Mouse (Mus musculus): Measurements from ENCODE around the gene Ctsd. TPM values are rescaled to one million over a fixed set of nuclear protein-coding genes. Genes with fewer than 3 reads are reported as not detected.

Gene Ctsd
- polyA plus RNA-seq, 1 experiment from 2014 or later: 163 TPM

DNA sequence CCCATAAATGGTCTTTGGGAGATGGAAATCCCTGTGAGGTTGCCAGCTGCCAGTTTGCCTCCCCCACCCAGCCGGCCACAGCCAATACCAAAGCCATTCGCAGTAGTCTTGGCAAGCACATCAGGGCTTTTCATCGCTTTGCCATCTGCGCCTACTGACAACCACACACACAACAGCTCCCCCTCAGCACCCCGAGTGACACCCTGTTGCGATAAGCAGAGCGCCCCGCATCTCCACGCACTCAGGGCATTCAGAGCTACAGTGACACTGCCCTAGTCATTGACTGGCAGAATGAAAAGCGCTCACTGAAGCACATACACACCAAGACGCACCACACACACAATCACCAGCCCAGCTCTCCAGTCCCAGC is 16.5 kb downstream of the Ctsd start:
- H3K36me3 ChIP-seq (replicated peaks; ENCODE audit: control insufficient read depth, insufficient read depth, low read depth, low read length): no peaks in the 10 kb centered on the region; the same call in 1 of the 2 replicates

DNA sequence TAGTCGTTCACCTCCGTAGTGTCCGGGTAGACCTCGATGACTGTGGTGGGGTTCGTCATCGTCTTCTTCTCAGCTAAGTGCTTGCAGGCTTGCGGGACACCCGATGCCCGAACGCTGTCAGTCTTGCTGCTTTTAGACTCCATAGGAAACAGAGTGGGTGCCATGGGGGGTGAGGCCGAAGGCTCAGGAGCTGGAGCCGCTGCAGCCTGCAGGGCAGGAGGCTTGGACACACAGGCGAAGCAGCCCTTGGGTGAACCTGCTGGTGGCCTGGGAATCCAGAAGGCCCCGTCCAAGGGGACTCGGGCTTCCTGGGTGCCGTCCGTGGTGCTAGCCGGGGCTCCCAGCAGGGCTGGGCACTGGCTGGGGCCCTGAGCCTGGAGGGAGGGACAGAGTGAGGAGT is 16.9 kb downstream of the Ctsd start:
- Histone ChIP-seq H3K4me2 (ENCODE audit: low read depth, low read length) (no peak overlapping the region; the same call in none of the 2 replicates), H3K27ac (replicated peaks; ENCODE audit: low read depth, low read length) (no peak overlapping the region), H3K27me3 (ENCODE audit: control insufficient read depth, insufficient read depth, low read length) (peaks cover 22% of the 10 kb centered on the region), H3K4me3 (ENCODE audit: low read depth, low read length) (no peak overlapping the region), H3K9me3 (replicated peaks; ENCODE audit: control insufficient read depth, low read length) (no peaks in the 10 kb centered on the region), H3K36me3 (replicated peaks; ENCODE audit: control insufficient read depth, insufficient read depth, low read depth, low read length) (no peaks in the 10 kb centered on the region; the same call in 1 of the 2 replicates), H3K4me1 (ENCODE audit: control insufficient read depth, insufficient read depth, low read length) (no peaks in the 10 kb centered on the region; the same call in 1 of the 2 replicates), H3K9ac (replicated peaks; ENCODE audit: low read length) (no peak overlapping the region)
- ATAC-seq (replicated peaks; ENCODE audit: insufficient number of reproducible peaks, low FRiP score, low TSS enrichment, low read depth) (no peak), DNase-seq (ENCODE audit: low spot score) (no peak)
- WGBS: 84% methylated on average over 18 of the region's 18 CpGs

More for the DNA sequence above, 16.5 kb downstream of the Ctsd start:
- Histone ChIP-seq H3K4me2 (ENCODE audit: low read depth, low read length) (peak overlapping the region; percentile 86), H3K27ac (replicated peaks; ENCODE audit: low read depth, low read length) (no peak overlapping the region), H3K4me1 (ENCODE audit: control insufficient read depth, insufficient read depth, low read length) (no peaks in the 10 kb centered on the region; the same call in 1 of the 2 replicates), H3K27me3 (ENCODE audit: control insufficient read depth, insufficient read depth, low read length) (peaks cover 22% of the 10 kb centered on the region), H3K9me3 (replicated peaks; ENCODE audit: control insufficient read depth, low read length) (no peaks in the 10 kb centered on the region), H3K9ac (replicated peaks; ENCODE audit: low read length) (no peak overlapping the region; the same call in 1 of the 2 replicates), H3K4me3 (ENCODE audit: low read depth, low read length) (peak overlapping the region; percentile 43)
- WGBS: 36% methylated on average over 11 of the region's 11 CpGs
- DNase-seq (ENCODE audit: low spot score): no peak
- no peak for ATAC-seq (replicated peaks; ENCODE audit: insufficient number of reproducible peaks, low FRiP score, low TSS enrichment, low read depth)

DNA sequence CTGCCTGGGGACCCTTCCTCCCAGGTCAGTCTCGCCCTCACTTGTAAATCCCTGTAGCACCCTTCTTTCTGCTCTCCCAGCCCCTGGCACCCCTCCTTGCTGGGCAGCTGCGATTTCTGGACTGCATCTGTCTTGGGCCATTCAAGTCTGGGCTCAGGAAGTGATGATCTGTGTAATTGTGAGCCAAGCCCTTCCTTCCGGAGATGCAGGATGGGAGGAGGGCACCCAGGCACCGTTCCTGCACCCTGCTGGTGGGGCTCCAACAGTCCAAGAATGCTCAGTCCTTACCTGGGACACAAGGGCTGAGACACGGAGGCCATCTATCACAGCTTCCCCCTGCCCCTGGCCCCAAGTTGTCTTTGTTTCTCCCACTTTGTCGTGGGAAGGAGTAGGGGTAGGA is 18.0 kb downstream of the Ctsd start:
- DNase-seq (ENCODE audit: low spot score) (no peak), ATAC-seq (replicated peaks; ENCODE audit: insufficient number of reproducible peaks, low FRiP score, low TSS enrichment, low read depth) (no peak)
- H3K4me2 ChIP-seq (ENCODE audit: low read depth, low read length): no peak overlapping the region
- H3K4me3 ChIP-seq (ENCODE audit: low read depth, low read length): no peak overlapping the region
- H3K9me3 ChIP-seq (replicated peaks; ENCODE audit: control insufficient read depth, low read length): no peaks in the 10 kb centered on the region
- no peak overlapping the region for H3K27ac ChIP-seq (replicated peaks; ENCODE audit: low read depth, low read length)
- no peaks in the 10 kb centered on the region; the same call in 1 of the 2 replicates for H3K4me1 ChIP-seq (ENCODE audit: control insufficient read depth, insufficient read depth, low read length)
- WGBS: 72% methylated on average over 6 of the region's 6 CpGs
- no peaks in the 10 kb centered on the region for H3K36me3 ChIP-seq (replicated peaks; ENCODE audit: control insufficient read depth, insufficient read depth, low read depth, low read length)
- H3K9ac ChIP-seq (replicated peaks; ENCODE audit: low read length): no peak overlapping the region
- peaks cover 22% of the 10 kb centered on the region for H3K27me3 ChIP-seq (ENCODE audit: control insufficient read depth, insufficient read depth, low read length)

DNA sequence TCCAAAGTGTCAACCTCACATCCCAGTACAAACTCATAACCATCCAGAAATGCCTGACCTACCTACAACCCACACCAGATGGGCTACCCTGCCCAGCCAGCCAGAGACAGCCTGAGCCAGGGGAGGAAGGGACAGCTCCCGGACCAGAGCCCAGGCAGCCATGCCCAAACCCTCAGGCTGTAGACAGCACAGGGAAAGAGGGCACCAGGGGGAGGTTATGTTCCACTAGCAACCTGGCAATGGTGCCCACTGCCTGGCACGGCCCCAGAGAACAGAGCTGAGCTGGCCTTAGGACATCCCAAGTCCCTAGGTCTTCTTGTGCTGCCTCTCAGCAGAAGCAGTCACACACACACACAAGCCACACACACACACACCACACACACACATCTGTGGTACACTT is 19.0 kb downstream of the Ctsd start:
- no peak overlapping the region for H3K27ac ChIP-seq (replicated peaks; ENCODE audit: low read depth, low read length)
- peaks cover 22% of the 10 kb centered on the region for H3K27me3 ChIP-seq (ENCODE audit: control insufficient read depth, insufficient read depth, low read length)
- no peaks in the 10 kb centered on the region for H3K36me3 ChIP-seq (replicated peaks; ENCODE audit: control insufficient read depth, insufficient read depth, low read depth, low read length)
- no peak overlapping the region for H3K4me2 ChIP-seq (ENCODE audit: low read depth, low read length)
- no peak overlapping the region for H3K4me3 ChIP-seq (ENCODE audit: low read depth, low read length)
- ATAC-seq (replicated peaks; ENCODE audit: insufficient number of reproducible peaks, low FRiP score, low TSS enrichment, low read depth): no peak
- H3K9me3 ChIP-seq (replicated peaks; ENCODE audit: control insufficient read depth, low read length): no peaks in the 10 kb centered on the region
- H3K4me1 ChIP-seq (ENCODE audit: control insufficient read depth, insufficient read depth, low read length): no peaks in the 10 kb centered on the region; the same call in 1 of the 2 replicates
- 75% methylated on average over 2 of the region's 2 CpGs for WGBS
- DNase-seq (ENCODE audit: low spot score): no peak
- H3K9ac ChIP-seq (replicated peaks; ENCODE audit: low read length): no peak overlapping the region

DNA sequence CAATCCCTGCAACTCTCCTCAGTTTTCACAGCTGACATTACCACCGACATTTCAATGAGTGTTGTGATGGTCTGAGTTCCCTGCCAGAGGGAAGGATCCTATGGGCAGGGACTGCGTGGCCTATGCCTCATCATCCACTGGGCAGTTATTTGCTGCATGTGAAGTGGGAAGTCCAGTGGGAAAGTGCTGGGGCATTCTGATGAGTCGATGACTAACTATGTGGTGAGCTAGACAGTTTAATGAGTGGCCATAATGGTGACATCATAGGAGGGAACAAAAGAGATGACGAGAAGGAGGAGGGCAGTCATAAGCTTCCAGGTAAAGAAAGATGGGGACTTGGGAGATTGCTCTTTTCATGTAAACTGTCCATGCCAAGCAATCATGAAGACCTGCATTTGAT is 24.7 kb downstream of the Ctsd start:
- Histone ChIP-seq H3K9ac (replicated peaks; ENCODE audit: low read length) (no peak overlapping the region), H3K4me2 (ENCODE audit: low read depth, low read length) (no peak overlapping the region), H3K4me3 (ENCODE audit: low read depth, low read length) (no peak overlapping the region), H3K27ac (replicated peaks; ENCODE audit: low read depth, low read length) (no peak overlapping the region), H3K4me1 (ENCODE audit: control insufficient read depth, insufficient read depth, low read length) (no peaks in the 10 kb centered on the region), H3K9me3 (replicated peaks; ENCODE audit: control insufficient read depth, low read length) (no peaks in the 10 kb centered on the region), H3K36me3 (replicated peaks; ENCODE audit: control insufficient read depth, insufficient read depth, low read depth, low read length) (no peaks in the 10 kb centered on the region), H3K27me3 (ENCODE audit: control insufficient read depth, insufficient read depth, low read length) (no peaks in the 10 kb centered on the region)
- 85% methylated on average over 4 of the region's 4 CpGs for WGBS
- DNase-seq (ENCODE audit: low spot score): no peak
- ATAC-seq (replicated peaks; ENCODE audit: insufficient number of reproducible peaks, low FRiP score, low TSS enrichment, low read depth): no peak

DNA sequence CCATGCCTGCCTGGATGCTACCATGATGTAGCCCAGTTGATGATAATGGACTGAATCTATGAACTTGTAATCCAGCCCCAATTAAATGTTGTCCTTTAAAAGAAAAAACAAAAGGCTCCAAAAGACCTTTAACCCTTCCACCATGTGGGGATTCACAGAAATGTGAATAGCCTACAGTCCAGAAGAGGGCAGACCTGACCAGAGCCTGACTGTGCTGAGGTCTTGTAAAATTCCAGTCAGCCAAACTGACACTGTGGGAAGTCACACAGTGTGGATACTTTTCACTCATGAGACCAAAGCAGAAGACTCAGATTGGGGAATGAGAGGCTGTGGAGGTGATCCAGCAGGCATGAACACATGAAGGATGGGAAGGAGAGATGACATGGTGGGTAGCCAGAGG is 27.1 kb downstream of the Ctsd start:
- H3K36me3 ChIP-seq (replicated peaks; ENCODE audit: control insufficient read depth, insufficient read depth, low read depth, low read length): no peaks in the 10 kb centered on the region
- H3K9me3 ChIP-seq (replicated peaks; ENCODE audit: control insufficient read depth, low read length): no peaks in the 10 kb centered on the region
- no peaks in the 10 kb centered on the region for H3K27me3 ChIP-seq (ENCODE audit: control insufficient read depth, insufficient read depth, low read length)
- no peak overlapping the region for H3K9ac ChIP-seq (replicated peaks; ENCODE audit: low read length)
- H3K4me3 ChIP-seq (ENCODE audit: low read depth, low read length): no peak overlapping the region
- DNase-seq (ENCODE audit: low spot score): no peak
- H3K4me2 ChIP-seq (ENCODE audit: low read depth, low read length): no peak overlapping the region
- ATAC-seq (replicated peaks; ENCODE audit: insufficient number of reproducible peaks, low FRiP score, low TSS enrichment, low read depth): no peak
- no peak overlapping the region for H3K27ac ChIP-seq (replicated peaks; ENCODE audit: low read depth, low read length)
- H3K4me1 ChIP-seq (ENCODE audit: control insufficient read depth, insufficient read depth, low read length): no peaks in the 10 kb centered on the region

DNA sequence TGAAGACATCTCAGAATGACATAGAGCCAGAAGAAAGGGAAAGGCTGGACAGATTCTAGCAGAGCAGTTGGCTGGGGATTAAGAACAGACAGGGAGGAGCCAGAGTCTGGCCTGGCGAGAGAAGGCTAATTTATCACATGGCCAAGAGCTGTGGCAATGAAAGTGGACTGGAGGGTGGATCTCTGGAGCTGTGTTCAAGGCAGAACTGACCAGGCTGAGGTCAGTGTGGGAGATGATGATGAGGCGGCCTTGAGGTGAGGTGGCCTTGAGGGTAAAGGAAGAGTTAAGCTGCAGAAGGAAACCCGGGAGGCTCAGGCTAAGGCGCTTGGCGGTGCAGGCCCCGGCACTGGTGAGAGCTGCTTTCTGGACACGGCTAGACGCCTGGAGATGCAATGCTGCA is 28.7 kb downstream of the Ctsd start:
- H3K4me3 ChIP-seq (ENCODE audit: low read depth, low read length): no peak overlapping the region
- DNase-seq (ENCODE audit: low spot score) (no peak), ATAC-seq (replicated peaks; ENCODE audit: insufficient number of reproducible peaks, low FRiP score, low TSS enrichment, low read depth) (no peak)
- no peaks in the 10 kb centered on the region for H3K27me3 ChIP-seq (ENCODE audit: control insufficient read depth, insufficient read depth, low read length)
- no peaks in the 10 kb centered on the region for H3K9me3 ChIP-seq (replicated peaks; ENCODE audit: control insufficient read depth, low read length)
- no peaks in the 10 kb centered on the region for H3K36me3 ChIP-seq (replicated peaks; ENCODE audit: control insufficient read depth, insufficient read depth, low read depth, low read length)
- H3K4me1 ChIP-seq (ENCODE audit: control insufficient read depth, insufficient read depth, low read length): no peaks in the 10 kb centered on the region
- H3K4me2 ChIP-seq (ENCODE audit: low read depth, low read length): no peak overlapping the region
- no peak overlapping the region for H3K27ac ChIP-seq (replicated peaks; ENCODE audit: low read depth, low read length)
- WGBS: 75% methylated on average over 8 of the region's 8 CpGs
- no peak overlapping the region for H3K9ac ChIP-seq (replicated peaks; ENCODE audit: low read length)

DNA sequence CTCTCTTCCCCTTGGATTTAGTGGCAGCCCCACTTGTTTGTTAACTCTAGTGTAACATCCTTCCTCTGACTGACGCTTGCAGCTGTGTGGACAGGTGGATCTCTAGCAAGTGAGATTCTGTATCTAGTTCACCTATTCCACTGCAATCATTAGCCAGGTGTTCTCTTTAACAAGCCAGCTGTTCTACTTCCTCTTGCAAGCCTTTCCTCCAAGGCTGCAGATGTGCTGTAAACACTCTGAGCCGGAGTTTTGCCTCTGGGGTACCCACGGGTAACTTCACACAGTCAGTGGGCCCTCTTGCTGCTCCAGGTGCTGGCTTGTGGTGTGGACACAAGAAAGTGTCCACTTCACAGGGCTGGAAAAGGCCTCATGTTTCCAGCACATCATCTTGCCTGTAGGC is 30.3 kb downstream of the Ctsd start:
- no peaks in the 10 kb centered on the region for H3K27me3 ChIP-seq (ENCODE audit: control insufficient read depth, insufficient read depth, low read length)
- no peak for ATAC-seq (replicated peaks; ENCODE audit: insufficient number of reproducible peaks, low FRiP score, low TSS enrichment, low read depth)
- 81% methylated on average over 3 of the region's 3 CpGs for WGBS

More for the DNA sequence above, 30.3 kb downstream of the Ctsd start:
- Histone ChIP-seq H3K4me3 (ENCODE audit: low read depth, low read length) (no peak overlapping the region), H3K4me2 (ENCODE audit: low read depth, low read length) (no peak overlapping the region), H3K9me3 (replicated peaks; ENCODE audit: control insufficient read depth, low read length) (no peaks in the 10 kb centered on the region), H3K27ac (replicated peaks; ENCODE audit: low read depth, low read length) (no peak overlapping the region), H3K36me3 (replicated peaks; ENCODE audit: control insufficient read depth, insufficient read depth, low read depth, low read length) (no peaks in the 10 kb centered on the region), H3K4me1 (ENCODE audit: control insufficient read depth, insufficient read depth, low read length) (no peaks in the 10 kb centered on the region), H3K9ac (replicated peaks; ENCODE audit: low read length) (no peak overlapping the region)
- DNase-seq (ENCODE audit: low spot score): no peak

Measured in embryonic facial prominence, embryonic 11.5 days (tissue).